Mouse (Mus musculus) Patski (cell line): Measurements from ENCODE around the gene Sord. TPM values are rescaled to one million over a fixed set of nuclear protein-coding genes. Genes with fewer than 3 reads are reported as not detected.

ENCODE experiments used
- ATAC-seq: fragments of 100-300 bp; one replicate; pipeline ENCODE4 v1.8.0; 2021
- CTCF ChIA-PET: fragments of 350-600 bp; sonication (Branson Sonifier 250); formaldehyde crosslinking; loops from one replicate; lab custom pipeline; 2022; ENCODE audit warnings: inconsistent platforms; lab: Charles Lee
- POLR2A ChIA-PET: fragments of 350-600 bp; sonication (Branson Sonifier 250); formaldehyde crosslinking; loops from one replicate; lab custom pipeline; 2022; ENCODE audit warnings: antibody characterized with exemption, inconsistent platforms; lab: Charles Lee
- DNase-seq: peaks from one replicate; pipeline ENCODE4 v3.0.0-alpha.2; 2011; ENCODE audit warnings: low read depth, low spot score
- H3K27me3 ChIP-seq: fragments of 371-371 bp; one replicate; pipeline ENCODE4 v1.5.1; 2021
- CTCF ChIP-seq: fragments of 100-300 bp; IDR thresholded peaks from one replicate; pipeline ENCODE4 v1.5.1; 2021
- in situ Hi-C: fragments of 300-500 bp; cut with MboI; formaldehyde crosslinking; loops from 3 replicates; pipeline ENCODE4 v1.11.1; 2018; ENCODE audit warnings: low pct_unique_long_range_greater_than_20kb, mixed read lengths
- polyA plus RNA-seq: library from polyadenylated mRNA; unstranded; gene quantifications from one replicate; pipeline ENCODE4 v1.2.3, GENCODE M21; 2021

Sord gene
- polyA plus RNA-seq, 1 experiment from 2014 or later, result 29.2 TPM

DNA sequence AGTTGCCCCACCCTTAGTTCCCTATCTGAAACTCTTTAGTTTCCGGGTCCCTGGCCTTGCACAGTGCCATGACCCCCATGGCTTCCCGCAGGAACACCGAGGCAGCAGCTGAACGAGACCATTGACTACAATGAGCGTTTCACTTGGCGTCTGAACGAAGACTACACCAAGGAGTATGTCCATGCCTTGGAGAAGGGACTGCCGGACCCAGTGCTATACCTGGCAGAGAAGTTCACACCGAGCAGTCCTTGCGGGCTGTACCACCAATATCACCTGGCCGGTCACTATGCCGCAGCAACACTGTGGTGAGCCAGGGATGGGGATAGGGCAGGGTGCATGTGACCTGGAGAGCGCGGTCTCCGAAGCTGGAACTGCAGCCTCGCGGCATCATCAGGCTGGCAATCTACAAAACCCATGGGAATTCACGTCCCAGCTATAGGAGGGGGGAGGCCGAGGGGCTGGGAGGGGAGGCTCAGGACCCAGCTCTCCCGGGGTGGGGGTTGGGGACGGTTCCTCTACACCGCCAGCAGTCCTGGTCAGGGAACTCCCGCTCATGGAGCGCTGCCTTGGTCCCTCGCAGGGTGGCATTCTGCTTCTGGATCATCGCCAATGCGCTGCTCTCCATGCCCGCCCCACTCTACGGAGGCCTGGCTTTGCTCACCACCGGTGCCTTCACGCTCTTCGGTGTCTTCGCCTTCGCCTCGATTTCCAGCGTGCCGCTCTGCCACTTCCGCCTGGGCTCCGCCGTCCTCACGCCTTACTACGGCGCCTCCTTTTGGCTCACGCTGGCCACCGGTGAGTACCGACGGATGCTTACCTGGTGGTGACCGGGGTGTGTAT lies 66.8 kb downstream of the Sord start:
- no peak for TF ChIP-seq CTCF
- DNase-seq (no peak), ATAC-seq (no peak)
- POLR2A ChIA-PET, result no interaction called here
- CTCF ChIA-PET, result no interaction called here
- in situ Hi-C loops, result no loop called here
- H3K27me3 ChIP-seq, result peaks cover 31% of the 10 kb centered on the region

DNA sequence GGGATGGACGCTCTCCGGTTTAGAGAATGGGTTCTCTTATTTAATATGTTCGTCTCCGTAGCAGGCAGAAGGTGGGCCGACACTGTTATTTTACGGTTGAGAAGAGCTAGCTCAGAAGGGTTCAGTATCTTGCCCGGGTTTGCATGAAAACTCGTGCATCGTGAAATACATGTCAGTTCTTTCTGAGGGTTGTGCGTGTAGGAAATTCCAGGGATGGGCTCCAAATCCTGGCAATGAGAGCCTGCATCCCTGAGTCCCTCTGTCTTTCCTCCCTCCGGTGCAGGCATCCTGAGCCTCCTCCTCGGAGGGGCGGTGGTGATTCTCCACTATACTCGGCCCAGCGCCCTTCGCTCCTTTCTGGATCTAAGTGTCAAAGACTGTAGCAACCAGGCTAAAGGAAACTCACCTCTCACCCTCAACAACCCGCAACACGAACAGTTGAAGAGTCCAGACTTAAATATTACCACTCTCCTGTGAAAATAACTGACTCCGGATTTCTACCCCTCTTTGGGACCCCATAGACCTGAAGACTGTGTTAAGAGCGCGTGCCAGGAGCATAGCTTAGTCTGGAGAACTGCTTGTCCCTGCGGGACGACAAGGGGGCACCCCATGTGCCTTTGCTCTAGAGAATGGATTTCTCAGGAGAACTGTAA lies 67.5 kb downstream of the Sord start:
- TF ChIP-seq CTCF, result no peak
- ChIA-PET POLR2A (no interaction called here), CTCF (interaction anchor here (0.9 to 2.5 kb wide), 20 partner anchors 8 to 133 kb away, joined by 3 to 11 read pairs (median 5); no protein-coding TSS in a partner anchor)
- in situ Hi-C loops, result no loop called here
- no peak for ATAC-seq
- peaks cover 31% of the 10 kb centered on the region for H3K27me3 ChIP-seq
- no peak for DNase-seq

DNA sequence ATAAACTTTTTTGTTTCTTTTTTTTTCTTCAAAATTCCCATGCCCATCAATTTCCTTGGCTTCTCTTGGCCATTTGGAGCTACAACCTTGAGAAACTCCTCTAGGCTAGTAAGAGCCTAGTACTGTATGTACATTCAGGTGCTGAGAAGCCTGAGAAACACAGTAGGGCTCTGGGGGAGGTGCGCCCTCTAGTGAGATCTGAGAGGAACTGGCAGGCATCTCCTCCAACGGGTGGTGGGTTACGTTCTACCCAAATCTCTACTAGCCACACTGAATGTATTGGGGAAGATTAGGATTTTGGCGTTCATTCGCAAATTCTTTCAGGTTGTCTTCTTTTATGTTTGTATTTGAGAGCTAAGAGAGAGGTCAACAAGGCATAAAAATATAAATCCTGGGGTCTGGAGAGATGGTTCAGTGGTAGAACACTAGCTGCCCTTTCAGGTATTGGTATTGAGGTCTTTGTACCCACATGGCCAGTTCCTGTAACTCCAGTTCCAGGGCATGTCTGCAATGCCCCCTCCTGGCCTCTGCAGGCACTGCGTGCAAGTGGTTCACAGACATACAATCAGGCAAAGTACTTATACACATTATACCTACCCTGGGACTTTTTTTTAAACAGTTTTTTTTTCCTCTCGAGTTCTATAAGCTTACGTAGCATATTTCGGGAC lies 68.2 kb downstream of the Sord start:
- ChIA-PET POLR2A (no interaction called here), CTCF (interaction anchor here (0.8 to 2.5 kb wide), 25 partner anchors 9 to 279 kb away, joined by 3 to 11 read pairs (median 4); partner anchors contain the start of gene Duox1)
- no peak for DNase-seq
- TF ChIP-seq CTCF, result no peak
- H3K27me3 ChIP-seq, result peaks cover 24% of the 10 kb centered on the region
- peak; percentile 55 for ATAC-seq
- in situ Hi-C loops, result no loop called here

DNA sequence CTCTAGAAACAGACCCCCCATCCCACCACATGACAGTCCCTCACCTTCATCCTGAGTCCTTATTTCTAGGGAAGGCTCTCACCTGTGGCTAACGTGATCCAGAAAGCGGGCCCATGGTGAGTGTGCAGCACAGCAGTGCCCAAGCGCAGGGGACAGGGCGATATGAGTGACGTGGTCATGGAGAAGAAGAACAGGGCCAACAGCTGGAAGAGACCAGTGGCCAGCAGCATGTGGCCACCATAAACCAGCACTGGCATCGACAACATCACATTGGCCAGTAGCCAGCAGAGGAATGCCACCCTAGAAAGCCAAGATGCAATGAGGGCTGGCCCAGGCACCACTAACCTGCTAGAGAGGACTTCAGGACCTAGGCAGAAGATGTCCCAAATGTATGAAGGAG lies 70.0 kb downstream of the Sord start:
- no peak for TF ChIP-seq CTCF
- ATAC-seq, result no peak
- peaks cover 10% of the 10 kb centered on the region for H3K27me3 ChIP-seq
- DNase-seq, result no peak
- CTCF ChIA-PET, result interaction anchor here (0.9 to 2.5 kb wide), 4 partner anchors 14 to 109 kb away, joined by 3 to 11 read pairs (median 3); no protein-coding TSS in a partner anchor
- in situ Hi-C loops, result no loop called here
- POLR2A ChIA-PET, result no interaction called here

DNA sequence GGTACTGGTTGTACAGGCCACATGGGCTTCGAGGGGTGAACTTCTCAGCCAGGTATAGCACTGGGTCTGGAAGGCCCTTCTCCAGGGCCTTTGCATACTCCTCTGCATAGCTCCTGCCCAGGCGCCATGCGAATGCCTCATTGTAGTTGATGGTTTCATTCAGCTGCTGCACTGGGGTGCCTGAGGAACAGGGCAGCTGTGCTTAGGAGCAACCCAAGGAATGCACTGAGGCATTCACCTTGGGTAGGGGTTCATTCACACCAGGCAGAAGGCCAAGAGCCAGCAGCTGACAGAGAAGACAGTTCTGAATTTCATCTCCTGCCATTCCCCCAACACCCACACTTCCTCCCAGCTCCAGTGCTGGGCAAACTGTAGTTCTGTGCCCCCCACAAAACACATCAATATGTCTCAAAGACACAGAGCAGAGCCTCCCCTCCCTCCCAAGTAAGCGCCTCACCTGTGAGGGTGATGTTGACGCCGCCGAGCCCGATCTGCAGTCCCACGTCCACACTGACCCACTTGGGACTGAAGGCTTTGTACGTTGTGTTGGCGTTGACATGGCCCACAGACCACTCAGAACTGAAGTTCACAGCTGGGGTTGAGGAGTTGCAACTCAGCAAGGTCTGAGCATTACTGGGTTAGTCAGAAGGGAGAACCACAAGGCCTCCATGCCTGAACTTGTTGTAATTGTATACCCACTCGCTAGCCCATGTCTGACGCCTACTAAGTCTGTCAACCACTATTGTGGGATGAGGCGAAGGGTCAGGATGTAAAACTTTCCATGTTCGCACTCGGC lies 70.7 kb downstream of the Sord start:
- ChIA-PET CTCF (interaction anchor here (0.9 to 1.1 kb wide), 2 partner anchors 69 to 110 kb away, joined by 3 read pairs; no protein-coding TSS in a partner anchor), POLR2A (no interaction called here)
- in situ Hi-C loops, result no loop called here
- no peak for TF ChIP-seq CTCF
- H3K27me3 ChIP-seq, result peaks cover 3% of the 10 kb centered on the region
- DNase-seq (no peak), ATAC-seq (no peak)

DNA sequence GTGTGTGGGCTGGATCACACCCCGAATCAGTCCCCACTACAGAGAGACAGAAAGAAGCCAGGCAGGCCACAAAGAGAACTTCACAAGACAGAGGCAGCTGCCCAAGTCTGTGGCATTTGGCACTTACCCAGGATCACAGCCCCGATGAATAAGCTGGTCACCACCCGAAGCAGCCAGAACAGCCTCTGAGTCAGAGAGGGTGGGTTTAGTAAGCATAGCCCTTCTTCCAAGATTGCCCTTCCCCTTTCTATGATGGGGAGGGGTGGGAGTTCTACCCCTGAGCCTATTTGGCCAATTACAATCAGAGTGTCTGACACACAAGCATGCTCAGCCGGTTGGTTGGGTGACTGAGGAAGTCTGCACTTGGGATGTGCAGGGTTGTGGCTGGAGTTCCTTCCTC lies 71.6 kb downstream of the Sord start:
- DNase-seq, result peak; percentile 60
- in situ Hi-C loops, result no loop called here
- peak; percentile 62 for ATAC-seq

DNA sequence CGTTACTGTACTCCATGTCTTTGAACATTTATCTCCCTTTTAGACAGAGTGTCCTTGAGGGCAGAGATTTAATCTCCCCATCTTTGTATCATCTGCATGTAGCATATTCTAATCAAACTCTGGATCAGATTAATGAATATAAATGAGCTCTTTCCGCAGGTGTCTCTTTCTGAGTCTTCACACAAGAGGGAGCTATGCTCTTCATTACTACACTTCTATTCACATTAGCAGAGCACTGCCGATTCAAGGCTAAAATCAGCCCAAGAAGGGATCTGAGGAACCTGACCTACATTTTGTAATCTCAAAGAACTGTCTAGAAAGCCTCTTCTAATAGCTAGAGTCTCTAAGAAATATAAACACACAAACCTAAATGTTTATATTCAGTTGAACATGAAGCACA lies 75.1 kb downstream of the Sord start:
- DNase-seq, result no peak
- no peaks in the 10 kb centered on the region for H3K27me3 ChIP-seq
- POLR2A ChIA-PET, result interaction anchor here (1.1 kb wide), 1 partner anchor 71 kb away, joined by 4 read pairs; no protein-coding TSS in a partner anchor
- TF ChIP-seq CTCF, result peak; percentile 36
- in situ Hi-C loops, result loop anchor here (5.0 kb wide), 1 partner anchor 68 kb away; no protein-coding TSS in a partner anchor
- no peak for ATAC-seq
- CTCF ChIA-PET, result interaction anchor here (0.7 to 2.4 kb wide), 11 partner anchors 11 to 114 kb away, joined by 3 to 10 read pairs (median 3); partner anchors contain the start of gene Shf

More for the DNA sequence above, 71.6 kb downstream of the Sord start:
- no peak for TF ChIP-seq CTCF
- no peaks in the 10 kb centered on the region for H3K27me3 ChIP-seq
- ChIA-PET POLR2A (no interaction called here), CTCF (interaction anchor here (1.1 kb wide), 1 partner anchor 70 kb away, joined by 3 read pairs; no protein-coding TSS in a partner anchor)

DNA sequence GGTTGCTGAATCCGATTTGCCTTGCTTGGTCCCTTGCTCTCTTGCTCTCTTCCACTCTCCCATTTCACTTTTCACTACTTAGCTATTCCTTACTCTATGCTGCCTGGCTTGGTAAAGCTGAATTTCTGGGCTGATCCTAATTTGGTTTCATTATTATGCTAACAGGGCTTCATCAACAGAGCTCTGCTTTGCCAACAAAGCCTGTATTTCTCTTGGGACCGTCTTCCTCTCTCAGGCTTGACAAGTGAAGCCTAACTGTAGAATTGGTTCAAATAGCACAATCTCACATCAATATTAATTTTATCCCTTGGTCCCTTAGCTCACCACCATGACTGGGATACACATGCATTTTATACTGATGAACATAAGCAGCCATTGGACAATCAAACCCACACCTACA lies 77.0 kb downstream of the Sord start:
- POLR2A ChIA-PET, result no interaction called here
- TF ChIP-seq CTCF, result no peak
- in situ Hi-C loops, result loop anchor here (5.0 kb wide), 1 partner anchor 66 kb away; no protein-coding TSS in a partner anchor
- DNase-seq (no peak), ATAC-seq (no peak)
- no peaks in the 10 kb centered on the region for H3K27me3 ChIP-seq
- CTCF ChIA-PET, result interaction anchor here (1.0 to 1.3 kb wide), 3 partner anchors 8 to 67 kb away, joined by 3 to 6 read pairs (median 3); no protein-coding TSS in a partner anchor

DNA sequence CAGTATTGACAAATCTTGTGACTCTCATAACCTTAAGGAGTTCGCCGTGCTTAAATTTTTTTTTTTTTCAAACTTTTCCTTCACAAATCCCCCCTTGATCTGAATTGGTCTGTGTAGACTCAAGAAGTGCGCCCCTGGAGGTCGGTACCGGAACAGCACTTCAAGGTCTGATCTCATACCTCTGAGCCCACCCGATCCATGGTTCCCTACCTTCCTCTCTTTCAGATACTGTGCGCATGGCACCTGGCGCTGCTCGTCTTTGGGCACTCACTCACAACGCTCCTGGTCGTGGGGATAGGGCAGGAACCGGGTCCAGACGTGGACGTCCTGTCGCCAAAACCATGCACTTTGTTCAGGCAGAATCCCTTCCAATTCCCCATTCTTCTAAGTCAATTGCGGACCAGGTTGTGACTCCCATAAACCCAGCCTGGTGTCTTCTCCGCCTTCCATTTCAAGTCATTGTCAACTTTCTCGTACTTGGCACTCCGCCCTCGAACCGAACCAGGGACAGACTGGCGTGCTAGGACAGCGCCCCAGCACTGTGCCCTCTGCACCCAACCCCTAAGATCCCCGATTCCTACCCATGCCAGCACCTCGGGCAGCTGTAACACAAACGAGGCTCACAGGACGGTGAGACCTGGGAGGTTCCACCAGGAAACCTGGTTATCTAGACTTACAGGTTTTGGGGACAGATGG lies 78.3 kb downstream of the Sord start:
- peak; percentile 64 for TF ChIP-seq CTCF
- ChIA-PET CTCF (interaction anchor here (1.0 kb wide), 1 partner anchor 9 kb away, joined by 3 read pairs; no protein-coding TSS in a partner anchor), POLR2A (no interaction called here)
- ATAC-seq (no peak), DNase-seq (no peak)
- in situ Hi-C loops, result loop anchor here (5.0 kb wide), 1 partner anchor 64 kb away; no protein-coding TSS in a partner anchor
- no peaks in the 10 kb centered on the region for H3K27me3 ChIP-seq
